11 mouse cellular contexts compared by ENCODE assay signal in the genomic region with DNA sequence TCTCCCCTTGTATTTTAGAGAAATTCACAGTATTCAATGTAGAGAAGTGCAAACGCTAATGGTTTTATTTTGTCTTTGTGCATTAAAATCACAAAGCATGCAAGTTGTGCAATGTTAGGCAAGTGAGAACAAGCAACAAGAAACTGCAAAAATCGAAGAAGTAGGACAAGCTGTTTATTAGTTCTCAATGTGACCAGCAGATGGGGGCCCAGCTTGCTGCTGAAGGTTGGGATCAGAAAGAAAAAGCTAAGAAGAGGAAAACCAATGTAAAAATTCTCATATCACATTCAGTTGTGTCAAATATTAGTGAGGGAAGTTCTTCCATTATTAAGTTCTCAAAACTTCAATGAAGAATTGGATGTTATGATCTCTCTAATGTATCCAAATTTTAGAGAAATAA.
DNase-seq lines count a peak whose midpoint lies in the region; ATAC-seq and TF ChIP-seq lines count a peak whose summit lies in the region.
"Had no signal": no experiment of that assay in that cellular context is flagged by ENCODE, and none has a peak within 500 bp of the region (broad histone marks: within the 10 kb centered on the region; RNA-seq: fewer than 3 reads in every experiment).

No protein-coding gene starts in this region.

- 59% methylated on average over 2 of the region's 2 CpGs for WGBS in intestine, postnatal 0 days
- WGBS in intestine, embryonic 16.5 days = 61% methylated on average over 2 of the region's 2 CpGs
- 42% methylated on average over 2 of the region's 2 CpGs for WGBS in stomach, postnatal 0 days
- WGBS in heart, embryonic 12.5 days = 48% methylated on average over 2 of the region's 2 CpGs

- H3K4me3 ChIP-seq in intestine, postnatal 0 days (ENCODE audit: low read depth, low read length) = no peak overlapping the region
- no peak overlapping the region for H3K4me3 ChIP-seq in intestine, embryonic 16.5 days (ENCODE audit: low read length)
- no peak overlapping the region for H3K4me3 ChIP-seq in stomach, postnatal 0 days (ENCODE audit: low read depth, low read length)
- H3K4me3 ChIP-seq in heart, embryonic 12.5 days = no peak overlapping the region
- H3K4me3 ChIP-seq: embryonic facial prominence, embryonic 13.5 days; neural tube, embryonic 13.5 days had no signal

- no peaks in the 10 kb centered on the region for H3K9me3 ChIP-seq in intestine, postnatal 0 days (ENCODE audit: control insufficient read depth)
- no peaks in the 10 kb centered on the region for H3K9me3 ChIP-seq in intestine, embryonic 16.5 days (ENCODE audit: control insufficient read depth, low read length)
- H3K9me3 ChIP-seq in stomach, postnatal 0 days (ENCODE audit: control insufficient read depth, low read length) = no peaks in the 10 kb centered on the region
- H3K9me3 ChIP-seq in heart, embryonic 12.5 days (replicated peaks) = no peaks in the 10 kb centered on the region
- H3K9me3 ChIP-seq: embryonic facial prominence, embryonic 13.5 days; neural tube, embryonic 13.5 days had no signal

- H3K4me2 ChIP-seq in intestine, postnatal 0 days (replicated peaks; ENCODE audit: low read depth) = no peak overlapping the region
- no peak overlapping the region for H3K4me2 ChIP-seq in intestine, embryonic 16.5 days (ENCODE audit: low read depth, low read length)
- no peak overlapping the region for H3K4me2 ChIP-seq in stomach, postnatal 0 days (replicated peaks; ENCODE audit: low read depth)
- H3K4me2 ChIP-seq in heart, embryonic 12.5 days = no peak overlapping the region
- H3K4me2 ChIP-seq: embryonic facial prominence, embryonic 13.5 days; neural tube, embryonic 13.5 days had no signal

- H3K4me1 ChIP-seq in intestine, postnatal 0 days (replicated peaks; ENCODE audit: control insufficient read depth, insufficient read depth, low read length) = no peaks in the 10 kb centered on the region
- H3K4me1 ChIP-seq in intestine, embryonic 16.5 days (ENCODE audit: control insufficient read depth, insufficient read depth, low read length) = no peaks in the 10 kb centered on the region
- no peaks in the 10 kb centered on the region for H3K4me1 ChIP-seq in stomach, postnatal 0 days (replicated peaks; ENCODE audit: control insufficient read depth, insufficient read depth)
- no peaks in the 10 kb centered on the region for H3K4me1 ChIP-seq in heart, embryonic 12.5 days (replicated peaks)
- H3K4me1 ChIP-seq: embryonic facial prominence, embryonic 13.5 days; neural tube, embryonic 13.5 days had no signal

- peak; percentile 21 for DNase-seq in urinary bladder, postnatal 14 days (ENCODE audit: low spot score)
- DNase-seq in urinary bladder, postnatal 4 days (ENCODE audit: low spot score in 2 of 2) = no peak
- peak; percentile 2 for DNase-seq in embryo, embryonic 11.5 days (ENCODE audit: low read depth, low spot score)
- no peak for DNase-seq in stomach, postnatal 0 days (ENCODE audit: low spot score)
- no peak for DNase-seq in gastrocnemius, adult 18-20 months (ENCODE audit: low spot score)

- H3K27me3 ChIP-seq in intestine, postnatal 0 days (replicated peaks; ENCODE audit: control insufficient read depth, insufficient read depth, low read length) = no peaks in the 10 kb centered on the region
- no peaks in the 10 kb centered on the region for H3K27me3 ChIP-seq in intestine, embryonic 16.5 days (replicated peaks; ENCODE audit: control insufficient read depth, insufficient read depth, low read length)
- H3K27me3 ChIP-seq in stomach, postnatal 0 days (ENCODE audit: control insufficient read depth, insufficient read depth, low read length) = no peaks in the 10 kb centered on the region
- no peaks in the 10 kb centered on the region for H3K27me3 ChIP-seq in heart, embryonic 12.5 days (replicated peaks)
- H3K27me3 ChIP-seq: embryonic facial prominence, embryonic 13.5 days; neural tube, embryonic 13.5 days had no signal

- H3K36me3 ChIP-seq in intestine, postnatal 0 days (ENCODE audit: control insufficient read depth, insufficient read depth) = no peaks in the 10 kb centered on the region
- H3K36me3 ChIP-seq in intestine, embryonic 16.5 days (ENCODE audit: control insufficient read depth, insufficient read depth, low read length) = no peaks in the 10 kb centered on the region
- H3K36me3 ChIP-seq in stomach, postnatal 0 days (ENCODE audit: control insufficient read depth, insufficient read depth, low read length) = no peaks in the 10 kb centered on the region
- H3K36me3 ChIP-seq in heart, embryonic 12.5 days = no peaks in the 10 kb centered on the region
- H3K36me3 ChIP-seq: embryonic facial prominence, embryonic 13.5 days; neural tube, embryonic 13.5 days had no signal

- TF ChIP-seq CTCF in intestine, postnatal 0 days (IDR thresholded peaks at IDR 0.05; ENCODE audit: low read depth) = peak; percentile 64
- peak; percentile 68 for TF ChIP-seq CTCF in stomach, postnatal 0 days (IDR thresholded peaks at IDR 0.05; ENCODE audit: low read depth)

- no peak for ATAC-seq in intestine, postnatal 0 days
- no peak for ATAC-seq in intestine, embryonic 16.5 days
- no peak for ATAC-seq in stomach, postnatal 0 days (ENCODE audit: low FRiP score, low TSS enrichment)
- no peak for ATAC-seq in heart, embryonic 12.5 days (ENCODE audit: insufficient number of reproducible peaks, low FRiP score)
- ATAC-seq: activated CD4-positive, CD25-positive, alpha-beta regulatory T cell, adult 4 months had no signal

- TF ChIP-seq EP300 in stomach, postnatal 0 days (optimal IDR thresholded peaks at IDR 0.05) = no peak

- no peak overlapping the region for H3K27ac ChIP-seq in intestine, postnatal 0 days (ENCODE audit: low read depth, low read length)
- H3K27ac ChIP-seq in intestine, embryonic 16.5 days (ENCODE audit: low read length) = no peak overlapping the region
- no peak overlapping the region for H3K27ac ChIP-seq in stomach, postnatal 0 days (replicated peaks)
- no peak overlapping the region for H3K27ac ChIP-seq in heart, embryonic 12.5 days (ENCODE audit: poor library complexity, severe bottlenecking)
- H3K27ac ChIP-seq: embryonic facial prominence, embryonic 13.5 days; neural tube, embryonic 13.5 days had no signal

- no peak overlapping the region for H3K9ac ChIP-seq in intestine, postnatal 0 days (ENCODE audit: low read depth, low read length)
- no peak overlapping the region for H3K9ac ChIP-seq in intestine, embryonic 16.5 days (ENCODE audit: low read depth, low read length)
- H3K9ac ChIP-seq in stomach, postnatal 0 days (ENCODE audit: low read length) = no peak overlapping the region
- no peak overlapping the region for H3K9ac ChIP-seq in heart, embryonic 12.5 days
- H3K9ac ChIP-seq: embryonic facial prominence, embryonic 13.5 days; neural tube, embryonic 13.5 days had no signal

Comparison
In these comparisons a context has a peak if more than half of its experiments do, and no peak if none do; other contexts are left out.
1. DNase-seq: peak in urinary bladder, postnatal 14 days (single experiment) and embryo, embryonic 11.5 days (single experiment); none in urinary bladder, postnatal 4 days (0 of 2), stomach, postnatal 0 days (single experiment) and gastrocnemius, adult 18-20 months (single experiment).